In the genomic region with DNA sequence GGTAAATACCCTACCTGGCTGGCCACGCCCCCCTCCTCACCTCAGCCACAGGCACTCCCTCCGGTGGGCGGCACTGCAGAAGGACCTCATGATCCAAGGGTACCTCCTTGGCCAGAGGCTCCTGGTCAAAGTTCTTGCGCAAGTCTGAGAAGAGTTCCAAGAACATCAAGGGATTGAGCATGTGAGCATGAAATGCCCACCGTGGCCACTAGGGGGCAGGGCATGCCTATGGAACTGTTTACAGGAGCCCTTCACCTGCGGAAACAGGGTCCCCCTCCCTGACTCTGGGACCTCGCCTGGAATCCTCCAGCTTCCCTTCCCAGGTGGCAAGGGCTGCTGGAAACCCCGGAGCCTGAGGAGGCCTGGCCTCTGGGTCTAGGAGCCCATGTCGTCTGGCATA, we compare ENCODE assay signal across 8 mouse cellular contexts. TPM values are rescaled to one million over a fixed set of nuclear protein-coding genes. Genes with fewer than 3 reads are reported as not detected.
DNase-seq lines count a peak whose midpoint lies in the region; ATAC-seq and TF ChIP-seq lines count a peak whose summit lies in the region.

No protein-coding gene starts in this region.

- DNase-seq in CD4-positive helper T cell, adult 2 months (ENCODE audit: low read depth, low spot score) = peak; percentile 63
- peak; percentile 86 for DNase-seq in brain, adult 2 months (ENCODE audit: low read depth, low spot score)
- peak; percentile 78 for DNase-seq in liver
- DNase-seq in neural tube, embryonic 10.5 days (ENCODE audit: extremely low spot score, low spot score) = peak; percentile 89
- DNase-seq in stomach, postnatal 0 days (ENCODE audit: low spot score) = peak; percentile 87

- H3K27me3 ChIP-seq in heart, embryonic 11.5 days (ENCODE audit: control insufficient read depth, insufficient read depth, low read length) = no peaks in the 10 kb centered on the region
- no peaks in the 10 kb centered on the region for H3K27me3 ChIP-seq in kidney, embryonic 14.5 days (ENCODE audit: control insufficient read depth, insufficient read depth, low read length)
- H3K27me3 ChIP-seq in stomach, postnatal 0 days (ENCODE audit: control insufficient read depth, insufficient read depth, low read length) = no peaks in the 10 kb centered on the region

- H3K4me1 ChIP-seq in embryonic fibroblast, embryonic 13.5 days (ENCODE audit: control insufficient read depth, insufficient read depth, low read length) = no peaks in the 10 kb centered on the region
- H3K4me1 ChIP-seq in heart, embryonic 11.5 days (ENCODE audit: control insufficient read depth, insufficient read depth, low read length) = peaks cover 5% of the 10 kb centered on the region; the same call in 1 of the 2 replicates
- H3K4me1 ChIP-seq in kidney, embryonic 14.5 days (ENCODE audit: control insufficient read depth, insufficient read depth, low read length) = peaks cover 8% of the 10 kb centered on the region; the same call in 1 of the 2 replicates
- no peaks in the 10 kb centered on the region for H3K4me1 ChIP-seq in stomach, postnatal 0 days (replicated peaks; ENCODE audit: control insufficient read depth, insufficient read depth)

- no peak for TF ChIP-seq POLR2A in embryonic fibroblast, embryonic 13.5 days (IDR thresholded peaks at IDR 0.05; ENCODE audit: low read depth, low read length)

- H3K4me2 ChIP-seq in heart, embryonic 11.5 days = no peak overlapping the region
- H3K4me2 ChIP-seq in kidney, embryonic 14.5 days (replicated peaks; ENCODE audit: low read depth, low read length) = no peak overlapping the region; the same call in 1 of the 2 replicates
- H3K4me2 ChIP-seq in stomach, postnatal 0 days (replicated peaks; ENCODE audit: low read depth) = no peak overlapping the region; the same call in 1 of the 2 replicates

- no peak; the same call in 1 of the 2 replicates for ATAC-seq in heart, embryonic 11.5 days (replicated peaks; ENCODE audit: insufficient number of reproducible peaks, low FRiP score, low TSS enrichment)
- peak; percentile 53 for ATAC-seq in kidney, embryonic 14.5 days (ENCODE audit: low FRiP score, low TSS enrichment)
- ATAC-seq in stomach, postnatal 0 days (ENCODE audit: low FRiP score, low TSS enrichment) = peak; percentile 67

- no peak overlapping the region for H3K4me3 ChIP-seq in embryonic fibroblast, embryonic 13.5 days (ENCODE audit: insufficient read depth, low read length)
- H3K4me3 ChIP-seq in heart, embryonic 11.5 days (ENCODE audit: low read depth, low read length) = no peak overlapping the region
- H3K4me3 ChIP-seq in kidney, embryonic 14.5 days (ENCODE audit: low read length) = no peak overlapping the region
- no peak overlapping the region for H3K4me3 ChIP-seq in stomach, postnatal 0 days (ENCODE audit: low read depth, low read length)

- no peak overlapping the region for H3K27ac ChIP-seq in embryonic fibroblast, embryonic 13.5 days (ENCODE audit: insufficient read depth, low read length)
- peak overlapping the region; percentile 47; the same call in 1 of the 2 replicates for H3K27ac ChIP-seq in heart, embryonic 11.5 days (ENCODE audit: low read depth, low read length)
- H3K27ac ChIP-seq in kidney, embryonic 14.5 days (ENCODE audit: low read depth, low read length) = no peak overlapping the region
- no peak overlapping the region for H3K27ac ChIP-seq in stomach, postnatal 0 days (replicated peaks)

- TF ChIP-seq CTCF in embryonic fibroblast, embryonic 13.5 days (IDR thresholded peaks at IDR 0.05; ENCODE audit: borderline replicate concordance, insufficient read depth, low read length) = peak; percentile 89
- TF ChIP-seq CTCF in stomach, postnatal 0 days (IDR thresholded peaks at IDR 0.05; ENCODE audit: low read depth) = peak; percentile 97

- 13% methylated on average over 9 of the region's 9 CpGs for WGBS in heart, embryonic 11.5 days (ENCODE audit: insufficient replicate concordance)
- 15% methylated on average over 9 of the region's 9 CpGs for WGBS in kidney, embryonic 14.5 days
- 6% methylated on average over 9 of the region's 9 CpGs for WGBS in stomach, postnatal 0 days

- no peaks in the 10 kb centered on the region for H3K9me3 ChIP-seq in heart, embryonic 11.5 days (replicated peaks; ENCODE audit: control insufficient read depth, low read length)
- no peaks in the 10 kb centered on the region for H3K9me3 ChIP-seq in kidney, embryonic 14.5 days (ENCODE audit: control insufficient read depth, low read length)
- no peaks in the 10 kb centered on the region for H3K9me3 ChIP-seq in stomach, postnatal 0 days (ENCODE audit: control insufficient read depth, low read length)

- 0 out of 2 replicates have a peak overlapping the region, but pooled peaks have one; percentile 35 for H3K9ac ChIP-seq in heart, embryonic 11.5 days (ENCODE audit: low read depth, low read length)
- H3K9ac ChIP-seq in kidney, embryonic 14.5 days (ENCODE audit: low read depth, low read length) = no peak overlapping the region
- H3K9ac ChIP-seq in stomach, postnatal 0 days (ENCODE audit: low read length) = no peak overlapping the region

- H3K36me3 ChIP-seq in heart, embryonic 11.5 days (ENCODE audit: control insufficient read depth, insufficient read depth, low read length) = peaks cover 9% of the 10 kb centered on the region
- H3K36me3 ChIP-seq in kidney, embryonic 14.5 days (ENCODE audit: control insufficient read depth, insufficient read depth, low read length) = peaks cover 19% of the 10 kb centered on the region; the same call in 1 of the 2 replicates
- no peaks in the 10 kb centered on the region for H3K36me3 ChIP-seq in stomach, postnatal 0 days (ENCODE audit: control insufficient read depth, insufficient read depth, low read length)

- TF ChIP-seq EP300 in stomach, postnatal 0 days (optimal IDR thresholded peaks at IDR 0.05) = no peak

RNA-seq across cellular contexts. Expression of a gene that starts 27.0 kb away (rescaled TPM):
- 21.3 and 23.5 TPM in 2 replicates for polyA plus RNA-seq in embryonic fibroblast, embryonic 13.5 days (2011; ENCODE audit: insufficient read length, low read depth, missing spikeins)
- polyA plus RNA-seq in heart, embryonic 11.5 days (2014; fragmentation: Nextera tagmentation; extraction: Ambion mirVana) = 4.6 and 4.8 TPM in 2 replicates
- polyA plus RNA-seq in kidney, embryonic 14.5 days (2014; fragmentation: Nextera tagmentation; extraction: Ambion mirVana) = 4.0 and 10.8 TPM in 2 replicates
- polyA plus RNA-seq in stomach, postnatal 0 days (2015; fragmentation: Nextera tagmentation; extraction: Ambion mirVana) = 3.4 and 5.8 TPM in 2 replicates

RNA-seq across cellular contexts. Expression of a gene that starts 51.8 kb away (rescaled TPM):
- polyA plus RNA-seq in embryonic fibroblast, embryonic 13.5 days (2011; ENCODE audit: insufficient read length, low read depth, missing spikeins) = 101 and 119 TPM in 2 replicates
- 15.0 and 15.6 TPM in 2 replicates for polyA plus RNA-seq in heart, embryonic 11.5 days (2014; fragmentation: Nextera tagmentation; extraction: Ambion mirVana)
- 7.9 and 10.1 TPM in 2 replicates for polyA plus RNA-seq in kidney, embryonic 14.5 days (2014; fragmentation: Nextera tagmentation; extraction: Ambion mirVana)
- 3.8 and 4.1 TPM in 2 replicates for polyA plus RNA-seq in stomach, postnatal 0 days (2015; fragmentation: Nextera tagmentation; extraction: Ambion mirVana)
